Mouse (Mus musculus) T-helper 2 cell (primary cell): ENCODE measurements at regions not wholly inside any gene's neighbourhood (a gene's known extent, or its start where the extent isn't known, plus 50 kb on each side); places are given as distances from the start of the nearest gene placed in this dataset.
"Not testable (repeated sequence)": the region's sequence is repeated elsewhere in the genome, so short reads cannot be mapped to it uniquely, and the experiment has no call there.

ENCODE experiments used
- in situ Hi-C: fragments of 300-600 bp; cut with MboI, MseI; formaldehyde crosslinking; loops from one replicate; pipeline ENCODE4 v1.15.1; 2025; ENCODE audit warnings: high pct_unique_total_duplicates

GRCm38 (mm10) chr7:93254287-93254686 lies 174.6 kb downstream of the Fam181b start:
- in situ Hi-C loops, result not testable (repeated sequence)

- in situ Hi-C loops, result loop anchor here (10.0 kb wide), 1 partner anchor 1631 kb away; no protein-coding TSS in a partner anchor
Measured at GRCm38 (mm10) chr7:93285748-93286147, 206.1 kb downstream of the Fam181b start.

GRCm38 (mm10) chr7:93291457-93291856 lies 211.8 kb downstream of the Fam181b start:
- in situ Hi-C loops, result no loop called here

GRCm38 (mm10) chr7:93291945-93292696 lies 212.5 kb downstream of the Fam181b start:
- in situ Hi-C loops, result no loop called here

- in situ Hi-C loops, result no loop called here
Measured at GRCm38 (mm10) chr7:93312731-93313130, 233.1 kb downstream of the Fam181b start.

- in situ Hi-C loops, result no loop called here
Measured at GRCm38 (mm10) chr7:93331351-93331750, 251.7 kb downstream of the Fam181b start.

- in situ Hi-C loops, result no loop called here
Measured at GRCm38 (mm10) chr7:93332203-93332602, 252.5 kb downstream of the Fam181b start.

- in situ Hi-C loops, result no loop called here
Measured at GRCm38 (mm10) chr7:93336420-93336819, 256.8 kb downstream of the Fam181b start.
